Mouse (Mus musculus): ENCODE data around the gene Hsd17b7.
"Not testable (repeated sequence)": the region's sequence is repeated elsewhere in the genome, so short reads cannot be mapped to it uniquely, and the experiment has no call there.

Gene Hsd17b7

GRCm38 (mm10) chr1:169968792-169969515 is at the start of gene Hsd17b7:
Gene Hsd17b7 (minus strand): TSS chr1:169969241.
- DNase-seq (ENCODE audit: low read depth) = peak; percentile 97

- no peak for DNase-seq (ENCODE audit: low read depth)
These were observed 45.7 kb upstream of the Hsd17b7 start for GRCm38 (mm10) chr1:170014784-170015183.

GRCm38 (mm10) chr1:170010716-170011505 is 41.9 kb upstream of the Hsd17b7 start:
- DNase-seq (ENCODE audit: low read depth) = no peak

GRCm38 (mm10) chr1:170009296-170009695 is 40.3 kb upstream of the Hsd17b7 start:
- DNase-seq (ENCODE audit: low read depth) = no peak

GRCm38 (mm10) chr1:170008432-170009220 is 39.6 kb upstream of the Hsd17b7 start:
- no peak for DNase-seq (ENCODE audit: low read depth)

- no peak for DNase-seq (ENCODE audit: low read depth)
These were observed 37.5 kb upstream of the Hsd17b7 start for GRCm38 (mm10) chr1:170006516-170006915.

GRCm38 (mm10) chr1:170005297-170005696 is 36.3 kb upstream of the Hsd17b7 start:
- no peak for DNase-seq (ENCODE audit: low read depth)

- not testable (repeated sequence) for DNase-seq (ENCODE audit: low read depth)
These were observed 24.9 kb upstream of the Hsd17b7 start for GRCm38 (mm10) chr1:169993901-169994300.

- DNase-seq (ENCODE audit: low read depth) = no peak
These were observed 17.1 kb upstream of the Hsd17b7 start for GRCm38 (mm10) chr1:169986166-169986565.

GRCm38 (mm10) chr1:169977621-169978020 is 8.6 kb upstream of the Hsd17b7 start:
- DNase-seq (ENCODE audit: low read depth) = no peak

GRCm38 (mm10) chr1:169971998-169972397 is 3.0 kb upstream of the Hsd17b7 start:
- no peak for DNase-seq (ENCODE audit: low read depth)

- DNase-seq (ENCODE audit: low read depth) = no peak
These were observed 1.9 kb upstream of the Hsd17b7 start for GRCm38 (mm10) chr1:169970936-169971335.

- no peak for DNase-seq (ENCODE audit: low read depth)
These were observed 460 bp upstream of the Hsd17b7 start for GRCm38 (mm10) chr1:169969516-169969886.

GRCm38 (mm10) chr1:169953106-169953505 is 15.9 kb downstream of the Hsd17b7 start:
- no peak for DNase-seq (ENCODE audit: low read depth)

- no peak for DNase-seq (ENCODE audit: low read depth)
These were observed 16.4 kb downstream of the Hsd17b7 start for GRCm38 (mm10) chr1:169952636-169953035.

GRCm38 (mm10) chr1:169951561-169951960 is 17.5 kb downstream of the Hsd17b7 start:
- no peak for DNase-seq (ENCODE audit: low read depth)

- no peak for DNase-seq (ENCODE audit: low read depth)
These were observed 18.4 kb downstream of the Hsd17b7 start for GRCm38 (mm10) chr1:169950651-169951050.

GRCm38 (mm10) chr1:169949981-169950380 is 19.1 kb downstream of the Hsd17b7 start:
- DNase-seq (ENCODE audit: low read depth) = no peak

- no peak for DNase-seq (ENCODE audit: low read depth)
These were observed 20.2 kb downstream of the Hsd17b7 start for GRCm38 (mm10) chr1:169948866-169949265.

GRCm38 (mm10) chr1:169948280-169948679 is 20.8 kb downstream of the Hsd17b7 start:
- DNase-seq (ENCODE audit: low read depth) = no peak

GRCm38 (mm10) chr1:169947654-169948053 is 21.4 kb downstream of the Hsd17b7 start:
- DNase-seq (ENCODE audit: low read depth) = no peak

- DNase-seq (ENCODE audit: low read depth) = no peak
These were observed 23.0 kb downstream of the Hsd17b7 start for GRCm38 (mm10) chr1:169946004-169946403.

- peak; percentile 8 for DNase-seq (ENCODE audit: low read depth)
These were observed 29.7 kb downstream of the Hsd17b7 start for GRCm38 (mm10) chr1:169939345-169939744.

Data from c-Kit-positive CD71-positive TER-119-negative erythroid progenitor cells, embryonic 14.5 days (primary cell).